Mouse (Mus musculus): ENCODE measurements around the gene Pik3r1. TPM values are rescaled to one million over a fixed set of nuclear protein-coding genes. Genes with fewer than 3 reads are reported as not detected.

Gene Pik3r1
- polyA plus RNA-seq, 1 experiment: 18.4 TPM

DNA sequence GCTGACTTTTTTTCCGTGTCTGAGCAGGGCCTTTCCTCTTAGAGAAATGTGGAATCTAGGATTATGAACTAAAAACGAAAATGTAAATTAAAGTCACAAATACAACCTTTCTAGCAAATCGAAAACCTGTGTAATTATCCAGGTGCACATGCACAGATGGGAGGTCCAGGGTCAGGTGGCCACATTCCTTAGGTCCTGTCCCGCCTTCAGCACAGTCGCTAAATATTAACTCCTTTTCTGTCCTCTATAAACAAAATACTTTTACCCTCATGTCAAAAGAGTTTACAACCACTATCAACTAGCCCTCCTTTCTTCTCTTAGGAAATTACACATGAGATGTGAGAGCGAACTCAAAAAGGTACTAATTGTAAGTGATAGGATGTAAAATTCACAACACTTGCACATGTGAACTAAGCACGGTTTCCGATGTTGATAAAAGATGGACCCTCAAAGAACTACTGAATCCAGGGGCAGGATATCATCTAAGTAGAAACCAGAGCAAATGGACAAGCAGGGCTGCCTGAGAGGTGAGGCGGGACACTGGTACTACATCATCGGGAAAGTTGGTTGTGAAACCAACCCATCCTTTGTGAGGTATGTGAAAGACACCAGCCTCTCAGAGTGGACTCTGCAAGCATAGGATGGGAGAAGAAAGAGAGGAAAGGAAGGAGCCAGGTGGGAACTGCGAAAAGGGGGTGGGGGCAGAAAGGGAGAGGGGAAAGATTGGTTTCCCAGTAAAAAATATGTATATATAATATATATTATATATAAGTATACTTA, 26.3 kb downstream of the Pik3r1 start:
- peaks cover 1% of the 10 kb centered on the region; the same call in 1 of the 2 replicates for H3K36me3 ChIP-seq (ENCODE audit: control insufficient read depth, insufficient read depth, low read length)
- TF ChIP-seq POLR2A (IDR thresholded peaks at IDR 0.05; ENCODE audit: low read depth, low read length) (no peak), CTCF (IDR thresholded peaks at IDR 0.05; ENCODE audit: extremely low read depth, insufficient read depth, insufficient read length, insufficient replicate concordance) (no peak)
- no peak overlapping the region for H3K4me3 ChIP-seq (ENCODE audit: extremely low read depth, insufficient read depth, insufficient read length)
- no peak for DNase-seq (ENCODE audit: low read depth in 1 of 2, low spot score in 2 of 2)
- H3K27ac ChIP-seq (ENCODE audit: insufficient read depth, low read length): no peak overlapping the region
- no peaks in the 10 kb centered on the region for H3K27me3 ChIP-seq (ENCODE audit: control insufficient read depth, insufficient read depth, low read length)
- 84% methylated on average over 11 of the region's 11 CpGs for WGBS
- H3K4me1 ChIP-seq (ENCODE audit: control insufficient read depth, insufficient read depth, insufficient read length): peaks cover 9% of the 10 kb centered on the region

DNA sequence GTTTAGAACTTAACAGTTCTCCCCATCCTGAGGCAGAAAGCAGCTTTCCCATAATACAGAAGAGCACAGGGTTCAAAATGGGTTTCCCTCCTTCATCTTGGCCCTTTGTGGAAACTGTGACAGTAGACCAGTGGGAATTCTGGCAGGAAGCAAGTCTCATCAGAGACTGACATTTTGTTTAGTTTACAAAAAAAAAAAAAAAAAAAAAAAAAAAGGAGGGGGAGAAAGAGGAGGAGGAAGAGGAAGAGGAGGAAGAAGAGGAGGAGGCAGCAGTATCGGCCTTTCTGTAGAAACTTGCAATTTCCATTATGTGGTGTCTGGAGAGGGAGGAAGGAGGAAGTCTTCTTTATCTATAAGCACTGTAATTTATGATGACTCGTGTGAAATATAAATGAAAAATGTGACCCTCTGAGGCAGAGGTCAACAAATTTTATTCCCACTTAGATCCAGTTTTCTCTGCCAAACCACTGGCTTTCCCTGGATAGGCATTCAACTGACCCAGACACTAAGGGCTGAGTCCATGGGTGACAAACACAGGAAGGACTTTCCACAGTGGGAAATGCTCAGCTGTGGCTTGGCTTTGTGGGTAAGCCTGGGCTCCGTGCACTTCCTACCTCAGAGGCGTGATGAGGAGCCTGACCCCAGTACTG, 28.2 kb downstream of the Pik3r1 start:
- no peak overlapping the region for H3K27ac ChIP-seq (ENCODE audit: insufficient read depth, low read length)

DNA sequence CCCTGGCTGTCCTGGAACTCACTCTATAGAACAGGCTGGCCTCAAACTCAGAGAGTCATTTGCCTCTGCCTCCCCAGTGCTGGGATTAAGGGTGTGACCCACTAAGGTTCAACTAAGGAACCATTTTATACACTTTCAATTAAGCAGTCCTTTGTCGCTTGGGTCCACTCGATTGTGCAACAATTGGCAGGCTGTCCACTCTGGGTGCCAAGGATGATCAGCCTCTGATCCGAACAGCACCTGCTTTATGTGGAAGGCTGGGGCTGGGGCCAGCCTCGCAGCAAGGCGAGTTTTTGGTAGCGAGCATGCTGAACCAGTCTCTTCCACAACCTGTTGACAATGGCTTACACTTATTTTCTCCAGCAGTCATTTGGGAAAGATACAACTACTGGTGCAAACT, 29.2 kb downstream of the Pik3r1 start:
- DNase-seq (ENCODE audit: low read depth in 1 of 2, low spot score in 2 of 2): no peak
- Histone ChIP-seq H3K27me3 (ENCODE audit: control insufficient read depth, insufficient read depth, low read length) (no peaks in the 10 kb centered on the region), H3K36me3 (ENCODE audit: control insufficient read depth, insufficient read depth, low read length) (no peaks in the 10 kb centered on the region), H3K4me1 (ENCODE audit: control insufficient read depth, insufficient read depth, insufficient read length) (peaks cover 14% of the 10 kb centered on the region), H3K27ac (ENCODE audit: insufficient read depth, low read length) (no peak overlapping the region), H3K4me3 (ENCODE audit: extremely low read depth, insufficient read depth, insufficient read length) (no peak overlapping the region)
- TF ChIP-seq POLR2A (IDR thresholded peaks at IDR 0.05; ENCODE audit: low read depth, low read length) (no peak), CTCF (IDR thresholded peaks at IDR 0.05; ENCODE audit: extremely low read depth, insufficient read depth, insufficient read length, insufficient replicate concordance) (no peak)
- WGBS: 85% methylated on average over 6 of the region's 6 CpGs

More for the DNA sequence above, 28.2 kb downstream of the Pik3r1 start:
- TF ChIP-seq POLR2A (IDR thresholded peaks at IDR 0.05; ENCODE audit: low read depth, low read length) (no peak), CTCF (IDR thresholded peaks at IDR 0.05; ENCODE audit: extremely low read depth, insufficient read depth, insufficient read length, insufficient replicate concordance) (no peak)
- no peak for DNase-seq (ENCODE audit: low read depth in 1 of 2, low spot score in 2 of 2)
- 37% methylated on average over 4 of the region's 4 CpGs for WGBS
- H3K4me1 ChIP-seq (ENCODE audit: control insufficient read depth, insufficient read depth, insufficient read length): peaks cover 16% of the 10 kb centered on the region
- H3K27me3 ChIP-seq (ENCODE audit: control insufficient read depth, insufficient read depth, low read length): no peaks in the 10 kb centered on the region
- H3K4me3 ChIP-seq (ENCODE audit: extremely low read depth, insufficient read depth, insufficient read length): no peak overlapping the region
- no peaks in the 10 kb centered on the region for H3K36me3 ChIP-seq (ENCODE audit: control insufficient read depth, insufficient read depth, low read length)

DNA sequence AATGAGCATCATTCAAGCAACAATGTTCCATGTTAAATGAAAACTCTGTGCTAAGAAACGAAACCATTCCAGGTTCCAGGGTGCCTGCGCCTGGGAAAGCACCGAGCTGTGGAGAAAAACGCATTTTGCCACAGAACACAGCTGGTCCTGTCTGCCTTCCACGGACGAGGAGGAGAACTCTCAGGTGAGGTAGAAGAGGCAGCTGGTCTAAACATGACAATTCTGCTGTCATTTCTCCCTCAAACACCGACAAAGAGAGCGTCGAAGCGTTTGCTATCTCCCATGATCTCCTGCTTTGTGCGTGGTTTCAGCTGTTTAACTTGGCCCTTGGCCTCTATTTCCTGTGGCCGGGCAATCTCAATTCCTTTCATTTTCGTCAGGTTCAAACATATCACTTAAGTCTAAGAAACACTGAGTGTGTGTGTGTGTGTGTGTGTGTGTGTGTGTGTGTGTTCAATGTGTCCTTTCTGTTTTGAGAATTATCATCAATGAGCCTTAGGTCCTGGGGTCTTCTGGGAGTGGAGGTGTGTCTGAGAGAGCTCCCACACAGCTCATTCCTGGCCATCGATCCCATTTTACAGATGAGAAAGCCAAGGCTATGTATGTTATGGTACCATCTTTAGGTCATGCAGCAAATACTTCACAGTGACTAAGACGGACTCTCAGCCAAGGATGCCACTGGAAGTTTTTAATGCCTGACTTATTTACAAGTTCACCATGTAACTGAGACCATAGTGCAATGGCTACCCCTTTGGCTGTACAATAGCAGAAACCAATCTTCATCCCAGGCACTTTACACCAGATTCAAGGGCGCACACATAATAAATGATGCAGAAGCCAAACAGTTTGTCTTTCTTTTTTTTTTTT, 31.3 kb downstream of the Pik3r1 start:
- 35% methylated on average over 16 of the region's 16 CpGs for WGBS
- peak overlapping the region; percentile 64 for H3K27ac ChIP-seq (ENCODE audit: insufficient read depth, low read length)
- no peak for DNase-seq (ENCODE audit: low read depth in 1 of 2, low spot score in 2 of 2)
- H3K36me3 ChIP-seq (ENCODE audit: control insufficient read depth, insufficient read depth, low read length): no peaks in the 10 kb centered on the region
- TF ChIP-seq POLR2A (IDR thresholded peaks at IDR 0.05; ENCODE audit: low read depth, low read length) (no peak), CTCF (IDR thresholded peaks at IDR 0.05; ENCODE audit: extremely low read depth, insufficient read depth, insufficient read length, insufficient replicate concordance) (no peak)
- H3K4me3 ChIP-seq (ENCODE audit: extremely low read depth, insufficient read depth, insufficient read length): peak overlapping the region; percentile 10; the same call in 1 of the 2 replicates
- peaks cover 14% of the 10 kb centered on the region for H3K4me1 ChIP-seq (ENCODE audit: control insufficient read depth, insufficient read depth, insufficient read length)
- no peaks in the 10 kb centered on the region for H3K27me3 ChIP-seq (ENCODE audit: control insufficient read depth, insufficient read depth, low read length)

DNA sequence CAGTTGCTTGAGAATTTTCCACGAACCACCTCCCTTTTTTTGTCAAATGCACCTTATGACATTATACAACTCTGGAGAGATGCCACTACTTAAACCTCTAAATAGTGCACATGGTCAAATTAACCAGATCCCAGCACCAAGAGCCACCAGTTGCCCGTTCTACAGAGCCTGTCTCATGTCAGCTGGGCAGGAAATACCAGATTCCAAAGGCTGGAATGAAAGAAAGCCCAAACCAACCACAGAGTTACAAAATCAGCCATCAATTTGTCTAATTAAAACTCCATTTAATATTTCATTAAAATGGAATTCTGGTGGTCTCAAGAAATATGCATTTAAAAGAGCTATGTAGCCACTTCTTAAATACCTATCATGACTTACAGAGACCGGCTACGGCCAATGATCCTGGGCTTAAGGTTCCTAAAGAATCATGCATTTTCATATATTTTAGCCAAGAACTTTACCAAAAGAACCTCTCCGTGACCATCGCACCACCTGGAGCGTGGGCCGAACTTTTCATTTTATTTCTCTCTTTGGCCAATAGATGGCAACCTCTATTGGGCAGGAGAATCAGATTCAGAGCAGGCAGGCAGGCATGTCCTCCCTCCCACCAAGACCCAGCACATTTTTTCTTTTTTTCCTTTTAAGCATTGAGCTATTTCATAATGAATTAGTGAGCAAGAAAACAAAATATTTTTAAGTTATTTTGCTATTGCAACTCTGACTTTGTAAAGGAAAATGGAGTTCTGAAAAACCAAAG, 32.5 kb downstream of the Pik3r1 start:
- no peaks in the 10 kb centered on the region for H3K27me3 ChIP-seq (ENCODE audit: control insufficient read depth, insufficient read depth, low read length)
- 58% methylated on average over 8 of the region's 8 CpGs for WGBS
- no peak overlapping the region for H3K27ac ChIP-seq (ENCODE audit: insufficient read depth, low read length)

DNA sequence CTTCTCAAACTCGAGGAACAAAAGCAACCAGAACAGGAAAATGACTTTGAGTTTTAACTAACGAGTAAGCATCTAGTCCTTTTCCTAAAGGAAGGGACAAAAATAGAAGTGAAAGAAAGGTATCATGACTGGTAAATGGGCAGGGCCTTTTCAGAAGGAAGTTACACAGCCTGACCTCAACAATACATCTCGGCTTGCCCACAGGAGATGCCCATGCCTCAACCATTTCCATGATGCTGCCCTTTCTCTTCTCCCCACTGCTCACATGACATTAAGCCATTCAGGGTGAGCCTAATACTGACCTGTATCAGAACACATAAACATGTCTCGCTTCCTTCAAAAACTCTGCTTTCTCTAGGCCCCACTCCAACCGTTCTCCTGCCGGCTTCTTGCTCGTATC, 33.8 kb downstream of the Pik3r1 start:
- no peak for DNase-seq (ENCODE audit: low read depth in 1 of 2, low spot score in 2 of 2)
- Histone ChIP-seq H3K4me1 (ENCODE audit: control insufficient read depth, insufficient read depth, insufficient read length) (peaks cover 14% of the 10 kb centered on the region), H3K4me3 (ENCODE audit: extremely low read depth, insufficient read depth, insufficient read length) (no peak overlapping the region), H3K36me3 (ENCODE audit: control insufficient read depth, insufficient read depth, low read length) (no peaks in the 10 kb centered on the region), H3K27ac (ENCODE audit: insufficient read depth, low read length) (no peak overlapping the region), H3K27me3 (ENCODE audit: control insufficient read depth, insufficient read depth, low read length) (no peaks in the 10 kb centered on the region)
- WGBS: 63% methylated on average over 7 of the region's 7 CpGs
- no peak for TF ChIP-seq POLR2A (IDR thresholded peaks at IDR 0.05; ENCODE audit: low read depth, low read length)
- no peak for TF ChIP-seq CTCF (IDR thresholded peaks at IDR 0.05; ENCODE audit: extremely low read depth, insufficient read depth, insufficient read length, insufficient replicate concordance)

More for the DNA sequence above, 32.5 kb downstream of the Pik3r1 start:
- no peak for DNase-seq (ENCODE audit: low read depth in 1 of 2, low spot score in 2 of 2)
- Histone ChIP-seq H3K4me3 (ENCODE audit: extremely low read depth, insufficient read depth, insufficient read length) (no peak overlapping the region), H3K4me1 (ENCODE audit: control insufficient read depth, insufficient read depth, insufficient read length) (peaks cover 14% of the 10 kb centered on the region), H3K36me3 (ENCODE audit: control insufficient read depth, insufficient read depth, low read length) (no peaks in the 10 kb centered on the region)
- peak; percentile 49; the same call in 1 of the 2 replicates for TF ChIP-seq CTCF (IDR thresholded peaks at IDR 0.05; ENCODE audit: extremely low read depth, insufficient read depth, insufficient read length, insufficient replicate concordance)
- TF ChIP-seq POLR2A (IDR thresholded peaks at IDR 0.05; ENCODE audit: low read depth, low read length): no peak

Measured in spleen, adult 2 months (tissue).